Mouse (Mus musculus) lung, postnatal 0 days (tissue): ENCODE data around the gene Syne2. TPM values are rescaled to one million over a fixed set of nuclear protein-coding genes. Genes with fewer than 3 reads are reported as not detected.
"Not testable (repeated sequence)": the region's sequence is repeated elsewhere in the genome, so short reads cannot be mapped to it uniquely, and the experiment has no call there.

Experiments
- ATAC-seq: fragments of 200-750 bp; cut with Nextera tagmentation; 2 replicates; pipeline ENCODE4 v1.8.0; 2017; ENCODE audit warnings: moderate library complexity
- DNase-seq: peaks from one replicate; pipeline ENCODE4 v3.0.0-alpha.2; 2016; ENCODE audit warnings: low spot score
- H3K27ac ChIP-seq: fragments of 300-500 bp; sonication (generic); 2 replicates; pipeline ENCODE4 v1.5.1; 2014; ENCODE audit warnings: antibody characterized with exemption, mild to moderate bottlenecking, low read length, mixed read lengths
- H3K27me3 ChIP-seq: fragments of 300-500 bp; sonication (generic); replicated peaks from 2 replicates; pipeline ENCODE4 v1.6.1; 2014; ENCODE audit warnings: low read length, mixed read lengths; ENCODE audit not compliant: insufficient read depth
- H3K36me3 ChIP-seq: fragments of 300-500 bp; sonication (generic); 2 replicates; pipeline ENCODE4 v1.6.1; 2014; ENCODE audit warnings: low read length, mixed read lengths; ENCODE audit not compliant: insufficient read depth
- H3K4me1 ChIP-seq: fragments of 300-500 bp; sonication (generic); 2 replicates; pipeline ENCODE4 v1.6.1; 2014; ENCODE audit warnings: antibody characterized with exemption, low read depth, low read length, mixed read lengths; ENCODE audit not compliant: insufficient read depth
- H3K4me2 ChIP-seq: fragments of 300-500 bp; sonication (generic); replicated peaks from 2 replicates; pipeline ENCODE4 v1.6.1; 2014; ENCODE audit warnings: low read depth, mild to moderate bottlenecking, low read length, moderate library complexity, mixed read lengths
- H3K4me3 ChIP-seq: fragments of 300-500 bp; sonication (generic); 2 replicates; pipeline ENCODE4 v1.5.1; 2014; ENCODE audit warnings: low read depth, low read length
- H3K9ac ChIP-seq: fragments of 300-500 bp; sonication (generic); replicated peaks from 2 replicates; pipeline ENCODE4 v1.6.1; 2014; ENCODE audit warnings: low read depth, mild to moderate bottlenecking
- H3K9me3 ChIP-seq: fragments of 300-500 bp; sonication (generic); 2 replicates; pipeline ENCODE4 v1.6.1; 2016; ENCODE audit warnings: low read length, mixed read lengths
- CTCF ChIP-seq: IDR thresholded peaks from 2 replicates; pipeline ENCODE4 v1.5.1; 2016; ENCODE audit warnings: antibody characterized with exemption, mild to moderate bottlenecking
- EP300 ChIP-seq: IDR thresholded peaks from 2 replicates; pipeline ENCODE4 v1.6.1; 2016; ENCODE audit warnings: antibody characterized with exemption, mild to moderate bottlenecking, control low read depth
- WGBS: fragments of 180-500 bp; shearing (Covaris S2); extraction: QIAGEN DNeasy Blood & Tissue Kit; methylation state at CpG from one replicate; pipeline ENCODE4 v1.1.7; 2014; 5-methylcytosine and 5-hydroxymethylcytosine counted together
- microRNA-seq: library from miRNA; unstranded; fragments of <30 nt; microRNA quantifications from one replicate; pipeline ENCODE4, GENCODE M21; 2016
- polyA plus RNA-seq: library from polyadenylated mRNA; unstranded; fragments of >200 nt; fragmentation: Nextera tagmentation; extraction: Ambion mirVana; gene quantifications from 2 replicates; pipeline ENCODE4 v1.2.1, GENCODE M21; 2015

Syne2 gene
- polyA plus RNA-seq, 1 experiment from 2014 or later: 41.8 TPM

DNA sequence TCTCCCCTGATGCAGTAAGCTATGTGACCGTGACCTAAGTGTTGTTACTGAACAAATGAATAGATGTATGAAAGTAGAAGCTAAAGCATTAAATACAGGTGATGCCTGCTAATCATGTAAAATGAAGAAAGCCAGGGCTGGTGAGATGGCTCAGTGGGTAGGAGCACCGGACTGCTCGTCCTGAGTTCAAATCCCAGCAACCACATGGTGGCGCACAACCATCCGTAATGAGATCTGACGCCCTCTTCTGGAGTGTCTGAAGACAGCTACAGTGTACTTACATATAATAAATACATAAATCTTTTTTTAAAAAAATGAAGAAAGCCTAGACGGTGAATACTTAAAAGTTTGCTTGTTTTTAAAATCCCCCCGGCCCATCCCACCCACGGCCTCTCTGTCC lies 315.1 kb downstream of the Syne2 start:
- not testable (repeated sequence) for H3K4me1 ChIP-seq, H3K27me3 ChIP-seq, H3K36me3 ChIP-seq, H3K4me3 ChIP-seq, DNase-seq, ATAC-seq, H3K4me2 ChIP-seq, H3K9ac ChIP-seq, H3K9me3 ChIP-seq, H3K27ac ChIP-seq
- WGBS: 77% methylated on average over 9 of the region's 9 CpGs
- peak; percentile 30 for TF ChIP-seq CTCF

DNA sequence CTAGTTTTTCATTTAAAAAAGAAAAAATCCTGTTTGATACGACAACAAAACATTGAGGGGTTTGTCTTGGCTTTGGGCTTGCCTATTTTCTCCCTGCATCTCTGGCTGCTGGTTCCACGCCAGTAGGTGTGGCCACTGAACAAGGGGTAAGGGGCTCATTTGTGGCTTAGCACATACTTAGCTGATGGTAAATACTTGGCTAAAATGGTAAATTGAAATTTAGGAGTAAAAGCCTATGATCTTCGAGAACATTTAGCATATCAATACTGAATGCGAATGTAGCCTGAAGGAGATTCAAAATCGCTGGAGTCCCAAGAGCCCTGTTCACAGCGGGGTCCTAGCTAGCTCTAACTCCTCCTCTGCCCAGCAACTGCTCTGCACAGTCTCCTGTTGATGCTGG lies 318.8 kb downstream of the Syne2 start:
- no peak for ATAC-seq
- 39% methylated on average over 6 of the region's 6 CpGs for WGBS

DNA sequence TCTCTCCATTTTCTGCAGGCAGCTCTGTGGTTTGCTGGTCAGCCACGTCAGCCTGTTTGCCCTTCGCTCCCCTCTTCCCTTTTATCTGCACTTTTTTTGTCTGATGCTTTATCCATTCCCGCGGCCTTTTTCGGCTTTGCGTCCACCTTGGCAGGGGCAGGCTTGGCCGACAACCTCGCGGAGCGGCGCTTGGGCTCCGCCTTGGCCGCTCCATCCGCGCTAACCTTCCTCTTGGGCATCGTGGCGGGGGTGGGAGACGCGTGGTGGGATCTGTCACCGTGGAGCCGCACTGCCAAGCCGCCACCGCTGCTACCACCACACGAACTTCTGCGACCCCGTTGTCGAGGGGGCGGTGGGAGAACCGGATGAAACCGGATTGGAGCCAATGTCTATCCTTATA lies 334.5 kb downstream of the Syne2 start:
- H3K4me1 ChIP-seq, H3K9ac ChIP-seq, H3K4me3 ChIP-seq, H3K27ac ChIP-seq, H3K27me3 ChIP-seq, H3K36me3 ChIP-seq, H3K9me3 ChIP-seq, DNase-seq, ATAC-seq: not testable (repeated sequence)
- WGBS: 10% methylated on average over 30 of the region's 30 CpGs
- peak overlapping the region; percentile 36 for H3K4me2 ChIP-seq

More for the DNA sequence above, 318.8 kb downstream of the Syne2 start:
- H3K9me3 ChIP-seq: no peaks in the 10 kb centered on the region
- no peaks in the 10 kb centered on the region for H3K36me3 ChIP-seq
- TF ChIP-seq EP300 (no peak), CTCF (no peak)
- no peak for DNase-seq
- no peaks in the 10 kb centered on the region for H3K4me1 ChIP-seq
- no peaks in the 10 kb centered on the region for H3K27me3 ChIP-seq
- no peak overlapping the region for H3K9ac ChIP-seq
- no peak overlapping the region for H3K4me3 ChIP-seq
- no peak overlapping the region for H3K4me2 ChIP-seq
- no peak overlapping the region for H3K27ac ChIP-seq

Small RNAs within 50 kb of the gene (microRNA-seq; reads per million reads assigned to microRNA genes)
- gene Mir5101: 3.4 reads per million, percentile 9 among the genes with 10 or more reads in this experiment

Other genes starting within 250 kb of the Syne2 start
- gene Ppp2r5e, start 221.9 kb upstream of the Syne2 start, polyA plus RNA-seq: 13.3 and 15.6 TPM in 2 replicates
- 3.5 and 4.0 TPM in 2 replicates for gene Wdr89, start 148.6 kb upstream of the Syne2 start, polyA plus RNA-seq
- gene Sgpp1, start 82.4 kb upstream of the Syne2 start, polyA plus RNA-seq: 12.4 and 12.7 TPM in 2 replicates